Mouse (Mus musculus) liver, adult 2 months (tissue): ENCODE results near the gene Stip1. TPM values are rescaled to one million over a fixed set of nuclear protein-coding genes. Genes with fewer than 3 reads are reported as not detected.
A peak's percentile ranks its signal among the peaks of the same experiment; 100 is the strongest.

Experiments
- DNase-seq: peaks from one replicate; pipeline ENCODE4 v3.0.0-alpha.2; 2011; ENCODE audit warnings: low read depth, low spot score; ENCODE audit errors: extremely low read depth
- H3K27ac ChIP-seq: fragments of 200-500 bp; replicated peaks from 2 replicates; pipeline ENCODE4 v1.5.1; 2012; ENCODE audit warnings: low read depth, mild to moderate bottlenecking, control low read depth, inconsistent platforms, low read length; ENCODE audit not compliant: insufficient read depth
- H3K27me3 ChIP-seq: fragments of 200-500 bp; 2 replicates; pipeline ENCODE4 v1.6.1; 2012; ENCODE audit warnings: mild to moderate bottlenecking, moderate library complexity, low read length, inconsistent platforms; ENCODE audit not compliant: control insufficient read depth, insufficient read depth
- H3K36me3 ChIP-seq: fragments of 200-500 bp; 2 replicates; pipeline ENCODE4 v1.6.1; 2012; ENCODE audit warnings: low read length, inconsistent platforms; ENCODE audit not compliant: control insufficient read depth, insufficient read depth
- H3K4me1 ChIP-seq: fragments of 200-500 bp; 2 replicates; pipeline ENCODE4 v1.6.1; 2011; ENCODE audit warnings: low read length; ENCODE audit not compliant: control insufficient read depth, insufficient read depth
- H3K4me3 ChIP-seq: fragments of 200-500 bp; 2 replicates; pipeline ENCODE4 v1.5.1; 2011; ENCODE audit warnings: low read depth, mild to moderate bottlenecking, control low read depth, low read length, moderate library complexity; ENCODE audit not compliant: insufficient read depth
- H3K79me2 ChIP-seq: fragments of 200-500 bp; 2 replicates; pipeline ENCODE4 v1.6.1; 2012; ENCODE audit warnings: inconsistent platforms, mild to moderate bottlenecking, low read length, moderate library complexity; ENCODE audit not compliant: control insufficient read depth, insufficient read depth
- H3K9ac ChIP-seq: fragments of 200-500 bp; 2 replicates; pipeline ENCODE4 v1.6.1; 2012; ENCODE audit warnings: low read depth, mild to moderate bottlenecking, control low read depth, inconsistent platforms, low read length
- CTCF ChIP-seq: fragments of 200-500 bp; IDR thresholded peaks from 2 replicates; pipeline ENCODE4 v1.5.1; 2011; ENCODE audit warnings: low read depth, low read length, control low read depth
- POLR2A ChIP-seq: fragments of 200-500 bp; IDR thresholded peaks from 2 replicates; pipeline ENCODE4 v1.6.1; 2011; ENCODE audit warnings: low read length, control low read depth; ENCODE audit not compliant: insufficient read depth; ENCODE audit errors: extremely low read depth
- WGBS: fragments of 180-500 bp; shearing (Covaris S2); methylation state at CpG from one replicate; pipeline ENCODE4 v1.1.7; 2018; 5-methylcytosine and 5-hydroxymethylcytosine counted together
- polyA plus RNA-seq: library from polyadenylated mRNA; depleted of rRNA; stranded (reverse); fragments of >200 nt; gene quantifications from 2 replicates; pipeline ENCODE4 v1.2.3, GENCODE M21; 2012
- total RNA-seq: library from RNA; depleted of rRNA; stranded (reverse); fragments of >200 nt; gene quantifications from 2 replicates; pipeline ENCODE4 v1.2.3, GENCODE M21; 2014

Stip1 gene
- total and polyA plus RNA-seq, 2 experiments, result 32.3 to 44.9 TPM

GRCm38 (mm10) chr19:7029531-7029930, 10.2 kb downstream of the Stip1 start:
- WGBS, result 95% methylated on average over 5 of the region's 5 CpGs

GRCm38 (mm10) chr19:7020224-7020641, 19.5 kb downstream of the Stip1 start:
- Histone ChIP-seq H3K36me3 (peaks cover 37% of the 10 kb centered on the region), H3K4me3 (no peak overlapping the region)
- WGBS, result 42% methylated on average over 3 of the region's 3 CpGs

More at GRCm38 (mm10) chr19:7029531-7029930, 10.2 kb downstream of the Stip1 start:
- H3K36me3 ChIP-seq, result peaks cover 82% of the 10 kb centered on the region
- no peaks in the 10 kb centered on the region; the same call in 1 of the 2 replicates for H3K79me2 ChIP-seq
- H3K9ac ChIP-seq, result no peak overlapping the region
- H3K27ac ChIP-seq, result no peak overlapping the region
- no peak for TF ChIP-seq POLR2A
- TF ChIP-seq CTCF, result no peak
- H3K27me3 ChIP-seq, result no peaks in the 10 kb centered on the region
- no peak overlapping the region for H3K4me3 ChIP-seq
- no peaks in the 10 kb centered on the region for H3K4me1 ChIP-seq
- no peak for DNase-seq

GRCm38 (mm10) chr19:7019191-7019590, 20.6 kb downstream of the Stip1 start, which contains the start of gene Fermt3:
TSS of gene Fermt3 (minus strand) at chr19:7019469.
- Histone ChIP-seq H3K9ac (peak within 1 kb of the TSS; percentile 26; the same call in 1 of the 2 replicates), H3K27ac (peak within 1 kb of the TSS; percentile 42), H3K4me3 (peak within 1 kb of the TSS; percentile 39), H3K4me1 (no peaks in the 10 kb centered on the region), H3K79me2 (no peaks in the 10 kb centered on the region), H3K27me3 (no peaks in the 10 kb centered on the region), H3K36me3 (peaks cover 28% of the 10 kb centered on the region)
- peak; percentile 42 for DNase-seq
- WGBS, result 66% methylated on average over 5 of the region's 5 CpGs
- TF ChIP-seq POLR2A (no peak), CTCF (no peak)

More at GRCm38 (mm10) chr19:7020224-7020641, 19.5 kb downstream of the Stip1 start:
- no peak overlapping the region for H3K27ac ChIP-seq
- H3K27me3 ChIP-seq, result no peaks in the 10 kb centered on the region
- no peaks in the 10 kb centered on the region for H3K4me1 ChIP-seq
- no peaks in the 10 kb centered on the region for H3K79me2 ChIP-seq
- no peak overlapping the region for H3K9ac ChIP-seq
- DNase-seq, result peak; percentile 58
- no peak for TF ChIP-seq POLR2A
- TF ChIP-seq CTCF, result peak; percentile 69

- peak overlapping the region; percentile 21 for H3K4me3 ChIP-seq
- H3K9ac ChIP-seq, result 0 out of 2 replicates have a peak overlapping the region, but pooled peaks have one; percentile 26
- H3K36me3 ChIP-seq, result peaks cover 23% of the 10 kb centered on the region
- no peaks in the 10 kb centered on the region for H3K4me1 ChIP-seq
- no peaks in the 10 kb centered on the region for H3K79me2 ChIP-seq
- TF ChIP-seq POLR2A, result no peak
- no peaks in the 10 kb centered on the region for H3K27me3 ChIP-seq
- H3K27ac ChIP-seq, result peak overlapping the region; percentile 42
- DNase-seq, result no peak
- WGBS, result 73% methylated on average over 11 of the region's 11 CpGs
Measured at GRCm38 (mm10) chr19:7018546-7018945, 21.2 kb downstream of the Stip1 start.

- 67% methylated on average over 12 of the region's 12 CpGs for WGBS
- TF ChIP-seq POLR2A (no peak), CTCF (no peak)
- Histone ChIP-seq H3K79me2 (no peaks in the 10 kb centered on the region), H3K27me3 (no peaks in the 10 kb centered on the region), H3K27ac (peak overlapping the region; percentile 42), H3K4me3 (no peak overlapping the region; the same call in 1 of the 2 replicates), H3K9ac (0 out of 2 replicates have a peak overlapping the region, but pooled peaks have one; percentile 2), H3K36me3 (peaks cover 18% of the 10 kb centered on the region), H3K4me1 (no peaks in the 10 kb centered on the region)
- DNase-seq, result no peak
Measured at GRCm38 (mm10) chr19:7017541-7018457, 22.0 kb downstream of the Stip1 start.
